Mouse (Mus musculus) erythroblast, embryonic 14.5 days (primary cell): ENCODE measurements around the gene Nbas.

ENCODE experiments used
- GATA1 ChIP-seq: IDR thresholded peaks from 2 replicates; pipeline ENCODE4 v1.6.1; 2012; ENCODE audit warnings: low read length, inconsistent platforms, mixed read lengths
- TAL1 ChIP-seq: IDR thresholded peaks from 3 replicates; pipeline ENCODE4 v1.6.1; 2012; ENCODE audit warnings: low read length, inconsistent platforms, mixed read lengths

DNA sequence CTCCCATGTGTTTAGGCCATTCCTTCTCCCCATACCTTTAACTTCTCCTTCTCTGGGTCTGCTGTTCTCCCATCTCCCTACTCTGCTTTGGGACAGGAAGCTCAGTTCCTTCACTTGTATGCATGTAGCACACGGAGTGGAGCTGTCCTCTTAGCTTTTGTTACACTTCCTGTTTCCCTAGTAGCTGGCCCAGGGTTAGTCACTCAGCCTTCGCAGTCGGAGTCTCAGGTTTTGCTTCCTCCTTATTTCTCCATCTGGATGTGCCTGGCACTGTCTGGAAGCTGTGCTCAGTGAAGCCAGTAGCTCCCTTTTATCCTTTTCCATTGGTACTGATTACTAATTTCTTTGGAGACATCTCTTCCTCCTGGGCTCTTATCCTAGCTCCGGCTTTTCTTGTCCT lies 89.9 kb downstream of the Nbas start:
- no peak for TF ChIP-seq TAL1
- no peak for TF ChIP-seq GATA1
